Mouse (Mus musculus): Measurements from ENCODE around the gene Grid1. TPM values are rescaled to one million over a fixed set of nuclear protein-coding genes. Genes with fewer than 3 reads are reported as not detected.

Grid1 gene
- polyA plus RNA-seq, 1 experiment = not detected

DNA sequence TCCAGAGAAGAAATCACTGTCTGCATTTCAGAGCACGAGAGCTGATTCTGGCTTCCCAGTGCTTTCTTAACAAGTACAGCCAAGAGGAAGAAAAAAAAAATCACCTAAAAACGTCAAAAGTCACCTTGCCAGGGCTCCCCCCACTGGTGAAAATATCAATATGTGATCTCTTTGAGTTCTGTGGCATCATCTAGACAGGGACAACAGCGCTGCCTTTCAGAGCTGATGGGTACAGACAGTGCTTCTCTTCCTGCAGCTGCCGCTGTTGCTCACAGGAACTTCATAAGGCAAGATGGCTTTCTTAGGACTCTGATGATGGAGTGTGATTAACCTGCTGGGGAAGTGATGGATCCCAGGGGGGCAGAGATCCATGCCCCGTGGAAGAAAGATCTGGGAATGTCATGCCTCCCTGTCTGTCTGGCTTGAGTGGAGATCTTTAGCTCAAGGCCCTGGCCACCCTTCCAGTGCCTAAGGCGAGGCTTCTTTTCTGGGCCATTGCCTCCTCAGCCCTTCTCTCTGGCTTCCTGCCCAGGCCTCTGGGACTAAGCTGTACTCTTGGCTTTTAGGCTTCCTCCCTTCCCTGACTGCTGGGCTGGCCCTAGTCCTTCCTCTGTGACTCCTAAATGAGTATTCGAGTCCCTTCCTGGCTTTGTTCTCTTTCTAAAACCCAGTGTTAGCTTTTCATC, 538.4 kb downstream of the Grid1 start:
- Histone ChIP-seq H3K4me1 (ENCODE audit: control insufficient read depth, insufficient read depth, insufficient read length, low read length) (no peaks in the 10 kb centered on the region), H3K36me3 (ENCODE audit: control insufficient read depth, insufficient read depth, low read length) (no peaks in the 10 kb centered on the region), H3K27ac (ENCODE audit: insufficient read depth, low read depth, low read length) (no peak overlapping the region), H3K4me3 (ENCODE audit: low read depth, low read length) (no peak overlapping the region), H3K27me3 (ENCODE audit: control insufficient read depth, insufficient read depth, low read length) (no peaks in the 10 kb centered on the region)
- WGBS = 31% methylated on average over 7 of the region's 7 CpGs
- TF ChIP-seq CTCF (IDR thresholded peaks at IDR 0.05; ENCODE audit: extremely low read depth, insufficient read length, insufficient replicate concordance, low read depth, low read length) = no peak
- TF ChIP-seq POLR2A (IDR thresholded peaks at IDR 0.05; ENCODE audit: low read depth, low read length) = no peak

GRCm38 (mm10) chr14:35365177-35365944, 545.5 kb downstream of the Grid1 start:
- Histone ChIP-seq H3K27me3 (ENCODE audit: control insufficient read depth, insufficient read depth, low read length) (no peaks in the 10 kb centered on the region), H3K4me3 (ENCODE audit: low read depth, low read length) (no peak overlapping the region), H3K27ac (ENCODE audit: insufficient read depth, low read depth, low read length) (no peak overlapping the region), H3K4me1 (ENCODE audit: control insufficient read depth, insufficient read depth, insufficient read length, low read length) (no peaks in the 10 kb centered on the region), H3K36me3 (ENCODE audit: control insufficient read depth, insufficient read depth, low read length) (no peaks in the 10 kb centered on the region)
- TF ChIP-seq CTCF (IDR thresholded peaks at IDR 0.05; ENCODE audit: extremely low read depth, insufficient read length, insufficient replicate concordance, low read depth, low read length) (no peak), POLR2A (IDR thresholded peaks at IDR 0.05; ENCODE audit: low read depth, low read length) (no peak)
- 73% methylated on average over 8 of the region's 8 CpGs for WGBS

- WGBS = 87% methylated on average over 3 of the region's 3 CpGs
- Histone ChIP-seq H3K36me3 (ENCODE audit: control insufficient read depth, insufficient read depth, low read length) (no peaks in the 10 kb centered on the region), H3K4me1 (ENCODE audit: control insufficient read depth, insufficient read depth, insufficient read length, low read length) (no peaks in the 10 kb centered on the region)
Observed at GRCm38 (mm10) chr14:35374374-35374773, 554.5 kb downstream of the Grid1 start.

DNA sequence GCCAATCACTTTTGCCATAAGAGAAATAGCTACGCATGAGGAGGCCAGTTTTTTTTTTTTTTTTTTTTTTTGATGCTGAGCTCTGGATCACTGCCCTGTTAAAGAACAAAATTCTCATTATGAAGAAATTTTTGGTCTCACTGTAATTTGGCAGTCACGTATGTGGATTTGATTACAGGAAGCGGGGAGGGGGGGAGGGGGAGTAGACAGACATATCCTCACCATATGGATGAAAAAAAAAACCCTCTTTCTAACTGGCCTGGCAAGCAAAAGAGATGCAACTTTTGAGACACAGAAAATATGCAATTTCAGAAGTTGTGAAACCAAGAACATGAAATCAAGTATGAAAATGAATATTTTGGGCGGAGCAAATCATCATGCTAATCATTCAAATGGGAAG, 573.7 kb downstream of the Grid1 start:
- Histone ChIP-seq H3K4me3 (ENCODE audit: low read depth, low read length) (no peak overlapping the region), H3K36me3 (ENCODE audit: control insufficient read depth, insufficient read depth, low read length) (no peaks in the 10 kb centered on the region), H3K27me3 (ENCODE audit: control insufficient read depth, insufficient read depth, low read length) (no peaks in the 10 kb centered on the region), H3K27ac (ENCODE audit: insufficient read depth, low read depth, low read length) (no peak overlapping the region), H3K4me1 (ENCODE audit: control insufficient read depth, insufficient read depth, insufficient read length, low read length) (no peaks in the 10 kb centered on the region)
- WGBS = 80% methylated on average over 4 of the region's 4 CpGs
- TF ChIP-seq CTCF (IDR thresholded peaks at IDR 0.05; ENCODE audit: extremely low read depth, insufficient read length, insufficient replicate concordance, low read depth, low read length) (no peak), POLR2A (IDR thresholded peaks at IDR 0.05; ENCODE audit: low read depth, low read length) (no peak)

More at GRCm38 (mm10) chr14:35374374-35374773, 554.5 kb downstream of the Grid1 start:
- H3K27ac ChIP-seq (ENCODE audit: insufficient read depth, low read depth, low read length) = no peak overlapping the region
- TF ChIP-seq POLR2A (IDR thresholded peaks at IDR 0.05; ENCODE audit: low read depth, low read length) = no peak
- no peak for TF ChIP-seq CTCF (IDR thresholded peaks at IDR 0.05; ENCODE audit: extremely low read depth, insufficient read length, insufficient replicate concordance, low read depth, low read length)
- no peaks in the 10 kb centered on the region for H3K27me3 ChIP-seq (ENCODE audit: control insufficient read depth, insufficient read depth, low read length)
- no peak overlapping the region for H3K4me3 ChIP-seq (ENCODE audit: low read depth, low read length)

- Histone ChIP-seq H3K36me3 (ENCODE audit: control insufficient read depth, insufficient read depth, low read length) (no peaks in the 10 kb centered on the region), H3K27me3 (ENCODE audit: control insufficient read depth, insufficient read depth, low read length) (no peaks in the 10 kb centered on the region), H3K4me1 (ENCODE audit: control insufficient read depth, insufficient read depth, insufficient read length, low read length) (no peaks in the 10 kb centered on the region), H3K4me3 (ENCODE audit: low read depth, low read length) (no peak overlapping the region), H3K27ac (ENCODE audit: insufficient read depth, low read depth, low read length) (no peak overlapping the region)
- TF ChIP-seq POLR2A (IDR thresholded peaks at IDR 0.05; ENCODE audit: low read depth, low read length) = no peak
- no peak for TF ChIP-seq CTCF (IDR thresholded peaks at IDR 0.05; ENCODE audit: extremely low read depth, insufficient read length, insufficient replicate concordance, low read depth, low read length)
- 75% methylated on average over 3 of the region's 3 CpGs for WGBS
Observed at GRCm38 (mm10) chr14:35404249-35404908, 584.5 kb downstream of the Grid1 start.

- H3K36me3 ChIP-seq (ENCODE audit: control insufficient read depth, insufficient read depth, low read length) = no peaks in the 10 kb centered on the region
- TF ChIP-seq POLR2A (IDR thresholded peaks at IDR 0.05; ENCODE audit: low read depth, low read length) = no peak
- no peak for TF ChIP-seq CTCF (IDR thresholded peaks at IDR 0.05; ENCODE audit: extremely low read depth, insufficient read length, insufficient replicate concordance, low read depth, low read length)
- H3K27ac ChIP-seq (ENCODE audit: insufficient read depth, low read depth, low read length) = no peak overlapping the region
- no peak overlapping the region for H3K4me3 ChIP-seq (ENCODE audit: low read depth, low read length)
- no peaks in the 10 kb centered on the region for H3K27me3 ChIP-seq (ENCODE audit: control insufficient read depth, insufficient read depth, low read length)
- H3K4me1 ChIP-seq (ENCODE audit: control insufficient read depth, insufficient read depth, insufficient read length, low read length) = no peaks in the 10 kb centered on the region
- 73% methylated on average over 2 of the region's 2 CpGs for WGBS
Observed at GRCm38 (mm10) chr14:35430259-35430658, 610.4 kb downstream of the Grid1 start.

GRCm38 (mm10) chr14:35453702-35454101, 633.8 kb downstream of the Grid1 start:
- H3K4me3 ChIP-seq (ENCODE audit: low read depth, low read length) = no peak overlapping the region
- H3K27me3 ChIP-seq (ENCODE audit: control insufficient read depth, insufficient read depth, low read length) = no peaks in the 10 kb centered on the region
- H3K27ac ChIP-seq (ENCODE audit: insufficient read depth, low read depth, low read length) = no peak overlapping the region
- 84% methylated on average over 7 of the region's 7 CpGs for WGBS
- TF ChIP-seq POLR2A (IDR thresholded peaks at IDR 0.05; ENCODE audit: low read depth, low read length) (no peak), CTCF (IDR thresholded peaks at IDR 0.05; ENCODE audit: extremely low read depth, insufficient read length, insufficient replicate concordance, low read depth, low read length) (no peak)
- no peaks in the 10 kb centered on the region for H3K4me1 ChIP-seq (ENCODE audit: control insufficient read depth, insufficient read depth, insufficient read length, low read length)
- H3K36me3 ChIP-seq (ENCODE audit: control insufficient read depth, insufficient read depth, low read length) = no peaks in the 10 kb centered on the region
